Mouse (Mus musculus) liver, embryonic 11.5 days (tissue): ENCODE results near the gene Mtch1. TPM values are rescaled to one million over a fixed set of nuclear protein-coding genes. Genes with fewer than 3 reads are reported as not detected.

Source experiments
- ATAC-seq: fragments of 200-750 bp; cut with Nextera tagmentation; replicated peaks from 2 replicates; pipeline ENCODE4 v1.8.0; 2017; ENCODE audit warnings: moderate number of reproducible peaks, mild to moderate bottlenecking, moderate TSS enrichment, moderate library complexity; ENCODE audit not compliant: low FRiP score
- DNase-seq: peaks from one replicate; pipeline ENCODE4 v3.0.0-alpha.2; 2017; ENCODE audit warnings: low spot score
- H3K27ac ChIP-seq: fragments of 300-500 bp; sonication (generic); 2 replicates; pipeline ENCODE4 v1.5.1; 2014; ENCODE audit warnings: mild to moderate bottlenecking, low read depth, low read length, control low read depth
- H3K27me3 ChIP-seq: fragments of 300-500 bp; sonication (generic); replicated peaks from 2 replicates; pipeline ENCODE4 v1.6.1; 2014; ENCODE audit warnings: low read length, mixed read lengths; ENCODE audit not compliant: control insufficient read depth, insufficient read depth
- H3K36me3 ChIP-seq: fragments of 300-500 bp; sonication (generic); 2 replicates; pipeline ENCODE4 v1.6.1; 2014; ENCODE audit warnings: mild to moderate bottlenecking, low read length, moderate library complexity, mixed read lengths; ENCODE audit not compliant: control insufficient read depth, insufficient read depth
- H3K4me1 ChIP-seq: fragments of 300-500 bp; sonication (generic); replicated peaks from 2 replicates; pipeline ENCODE4 v1.6.1; 2014; ENCODE audit warnings: low read length, mixed read lengths; ENCODE audit not compliant: control insufficient read depth, insufficient read depth
- H3K4me2 ChIP-seq: fragments of 300-500 bp; sonication (generic); 2 replicates; pipeline ENCODE4 v1.6.1; 2014; ENCODE audit warnings: mild to moderate bottlenecking, control low read depth, moderate library complexity
- H3K4me3 ChIP-seq: fragments of 300-500 bp; sonication (generic); 2 replicates; pipeline ENCODE4 v1.5.1; 2014; ENCODE audit warnings: low read depth, low read length, control low read depth
- H3K9ac ChIP-seq: fragments of 300-500 bp; sonication (generic); 2 replicates; pipeline ENCODE4 v1.6.1; 2014; ENCODE audit warnings: low read depth, low read length, control low read depth
- H3K9me3 ChIP-seq: fragments of 300-500 bp; sonication (generic); 2 replicates; pipeline ENCODE4 v1.6.1; 2016; ENCODE audit warnings: low read length, inconsistent platforms, mixed read lengths; ENCODE audit not compliant: control insufficient read depth
- WGBS: fragments of 180-500 bp; shearing (Covaris S2); extraction: QIAGEN DNeasy Blood & Tissue Kit; methylation state at CpG from one replicate; pipeline ENCODE4 v1.1.7; 2014; 5-methylcytosine and 5-hydroxymethylcytosine counted together
- polyA plus RNA-seq: library from polyadenylated mRNA; unstranded; fragments of >200 nt; fragmentation: Nextera tagmentation; extraction: Ambion mirVana; gene quantifications from 2 replicates; pipeline ENCODE4 v1.2.1, GENCODE M21; 2014

Mtch1 gene
- polyA plus RNA-seq, 1 experiment from 2014 or later: 149 TPM

- Histone ChIP-seq H3K36me3 (peaks cover 29% of the 10 kb centered on the region; the same call in 1 of the 2 replicates), H3K27me3 (peaks cover 4% of the 10 kb centered on the region), H3K9me3 (no peaks in the 10 kb centered on the region), H3K4me3 (no peak overlapping the region), H3K4me2 (no peak overlapping the region), H3K27ac (no peak overlapping the region), H3K4me1 (0 out of 2 replicates have a peak, but pooled peaks cover 6% of the 10 kb centered on the region), H3K9ac (no peak overlapping the region)
- no peak for ATAC-seq
- no peak for DNase-seq
- WGBS: 76% methylated on average over 4 of the region's 4 CpGs
Measured at GRCm38 (mm10) chr17:29332186-29332685, 15.5 kb downstream of the Mtch1 start.

GRCm38 (mm10) chr17:29330671-29331410 is 16.9 kb downstream of the Mtch1 start:
- no peak for ATAC-seq
- no peak overlapping the region for H3K9ac ChIP-seq
- peaks cover 22% of the 10 kb centered on the region; the same call in 1 of the 2 replicates for H3K36me3 ChIP-seq

GRCm38 (mm10) chr17:29330221-29330620 is 17.5 kb downstream of the Mtch1 start:
- ATAC-seq: no peak
- WGBS: 86% methylated on average over 3 of the region's 3 CpGs
- no peaks in the 10 kb centered on the region for H3K9me3 ChIP-seq
- no peak overlapping the region for H3K27ac ChIP-seq
- H3K4me2 ChIP-seq: no peak overlapping the region
- peaks cover 22% of the 10 kb centered on the region; the same call in 1 of the 2 replicates for H3K36me3 ChIP-seq
- peaks cover 14% of the 10 kb centered on the region for H3K4me1 ChIP-seq
- H3K4me3 ChIP-seq: no peak overlapping the region
- no peak overlapping the region for H3K9ac ChIP-seq
- no peak for DNase-seq
- H3K27me3 ChIP-seq: peaks cover 17% of the 10 kb centered on the region

More at GRCm38 (mm10) chr17:29330671-29331410, 16.9 kb downstream of the Mtch1 start:
- 29% methylated on average over 5 of the region's 5 CpGs for WGBS
- no peak for DNase-seq
- Histone ChIP-seq H3K27ac (no peak overlapping the region), H3K27me3 (peaks cover 17% of the 10 kb centered on the region), H3K9me3 (no peaks in the 10 kb centered on the region), H3K4me3 (no peak overlapping the region), H3K4me2 (no peak overlapping the region), H3K4me1 (peaks cover 14% of the 10 kb centered on the region)

- Histone ChIP-seq H3K4me3 (no peak overlapping the region), H3K4me2 (no peak overlapping the region), H3K9me3 (no peaks in the 10 kb centered on the region), H3K27me3 (peaks cover 20% of the 10 kb centered on the region), H3K9ac (no peak overlapping the region), H3K27ac (no peak overlapping the region), H3K4me1 (peaks cover 15% of the 10 kb centered on the region), H3K36me3 (peaks cover 6% of the 10 kb centered on the region; the same call in 1 of the 2 replicates)
- WGBS: 79% methylated on average over 9 of the region's 9 CpGs
- DNase-seq (no peak), ATAC-seq (no peak)
Measured at GRCm38 (mm10) chr17:29327691-29328090, 20.0 kb downstream of the Mtch1 start.

GRCm38 (mm10) chr17:29326531-29327529 is 20.9 kb downstream of the Mtch1 start:
- DNase-seq (no peak), ATAC-seq (no peak)
- H3K4me1 ChIP-seq: peaks cover 17% of the 10 kb centered on the region
- H3K4me2 ChIP-seq: peak overlapping the region; percentile 56
- peak overlapping the region; percentile 28; the same call in 1 of the 2 replicates for H3K4me3 ChIP-seq
- WGBS: 24% methylated on average over 52 of the region's 52 CpGs
- peaks cover 29% of the 10 kb centered on the region for H3K27me3 ChIP-seq
- H3K9ac ChIP-seq: 0 out of 2 replicates have a peak overlapping the region, but pooled peaks have one; percentile 13
- H3K36me3 ChIP-seq: no peaks in the 10 kb centered on the region; the same call in 1 of the 2 replicates
- no peaks in the 10 kb centered on the region for H3K9me3 ChIP-seq
- no peak overlapping the region for H3K27ac ChIP-seq

GRCm38 (mm10) chr17:29325831-29326230 is 21.9 kb downstream of the Mtch1 start:
- no peak overlapping the region for H3K9ac ChIP-seq
- H3K27me3 ChIP-seq: peaks cover 39% of the 10 kb centered on the region
- no peaks in the 10 kb centered on the region for H3K9me3 ChIP-seq
- no peak overlapping the region for H3K4me3 ChIP-seq
- WGBS: 69% methylated on average over 13 of the region's 13 CpGs
- no peak overlapping the region for H3K4me2 ChIP-seq
- ATAC-seq (no peak), DNase-seq (no peak)
- peaks cover 14% of the 10 kb centered on the region for H3K4me1 ChIP-seq
- no peak overlapping the region for H3K27ac ChIP-seq
- no peaks in the 10 kb centered on the region for H3K36me3 ChIP-seq

GRCm38 (mm10) chr17:29323625-29324024 is 24.1 kb downstream of the Mtch1 start:
- no peak for DNase-seq
- H3K27me3 ChIP-seq: peaks cover 50% of the 10 kb centered on the region

GRCm38 (mm10) chr17:29322603-29322962 is 25.2 kb downstream of the Mtch1 start:
- no peaks in the 10 kb centered on the region for H3K9me3 ChIP-seq
- H3K9ac ChIP-seq: no peak overlapping the region
- H3K27me3 ChIP-seq: peaks cover 49% of the 10 kb centered on the region
- H3K4me2 ChIP-seq: peak overlapping the region; percentile 45
- peaks cover 24% of the 10 kb centered on the region for H3K4me1 ChIP-seq
- no peaks in the 10 kb centered on the region for H3K36me3 ChIP-seq
- no peak for DNase-seq
- 25% methylated on average over 18 of the region's 18 CpGs for WGBS
- peak; percentile 49; the same call in 1 of the 2 replicates for ATAC-seq
- no peak overlapping the region for H3K27ac ChIP-seq
- H3K4me3 ChIP-seq: peak overlapping the region; percentile 7; the same call in 1 of the 2 replicates

More at GRCm38 (mm10) chr17:29323625-29324024, 24.1 kb downstream of the Mtch1 start:
- Histone ChIP-seq H3K4me3 (no peak overlapping the region), H3K9ac (no peak overlapping the region), H3K9me3 (no peaks in the 10 kb centered on the region), H3K36me3 (no peaks in the 10 kb centered on the region), H3K4me1 (peaks cover 24% of the 10 kb centered on the region), H3K4me2 (no peak overlapping the region), H3K27ac (no peak overlapping the region)
- WGBS: 65% methylated on average over 3 of the region's 3 CpGs
- no peak for ATAC-seq
